Mouse (Mus musculus) stomach, postnatal 0 days (tissue): Measurements from ENCODE around the gene Plxna4.

Source experiments
- CTCF ChIP-seq: IDR thresholded peaks from 2 replicates; pipeline ENCODE4 v1.5.1; 2016; ENCODE audit warnings: antibody characterized with exemption, low read depth, mild to moderate bottlenecking, moderate library complexity
- EP300 ChIP-seq: optimal IDR thresholded peaks from 2 replicates; pipeline ENCODE3; 2016; ENCODE audit warnings: antibody characterized with exemption

DNA sequence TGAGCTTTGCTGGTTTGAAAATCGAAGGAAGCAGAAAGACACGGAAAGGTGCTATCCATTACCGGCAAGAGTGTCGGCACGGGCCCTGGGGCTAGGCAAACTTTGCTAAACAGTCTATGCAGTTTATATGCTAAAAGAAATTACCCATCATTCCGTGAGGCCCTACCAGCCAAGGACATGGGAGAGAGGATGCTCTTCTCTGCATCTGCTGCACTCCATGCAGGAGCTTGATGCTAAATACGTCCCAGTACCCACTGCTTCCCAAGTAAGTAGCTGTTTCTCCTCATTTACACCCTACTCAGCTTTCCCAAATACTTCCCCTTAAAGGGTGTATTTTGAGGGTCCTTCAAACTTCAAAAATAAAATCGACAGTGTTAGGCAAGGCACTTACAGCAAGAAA lies 203.6 kb downstream of the Plxna4 start:
- TF ChIP-seq CTCF (no peak), EP300 (no peak)
